Mouse (Mus musculus) liver, adult 2 months (tissue): ENCODE data around the gene Igsf3.

ENCODE experiments used
- CTCF ChIP-seq: fragments of 200-500 bp; IDR thresholded peaks from 2 replicates; pipeline ENCODE4 v1.5.1; 2011; ENCODE audit warnings: low read depth, low read length, control low read depth
- POLR2A ChIP-seq: fragments of 200-500 bp; IDR thresholded peaks from 2 replicates; pipeline ENCODE4 v1.6.1; 2011; ENCODE audit warnings: low read length, control low read depth; ENCODE audit not compliant: insufficient read depth; ENCODE audit errors: extremely low read depth

DNA sequence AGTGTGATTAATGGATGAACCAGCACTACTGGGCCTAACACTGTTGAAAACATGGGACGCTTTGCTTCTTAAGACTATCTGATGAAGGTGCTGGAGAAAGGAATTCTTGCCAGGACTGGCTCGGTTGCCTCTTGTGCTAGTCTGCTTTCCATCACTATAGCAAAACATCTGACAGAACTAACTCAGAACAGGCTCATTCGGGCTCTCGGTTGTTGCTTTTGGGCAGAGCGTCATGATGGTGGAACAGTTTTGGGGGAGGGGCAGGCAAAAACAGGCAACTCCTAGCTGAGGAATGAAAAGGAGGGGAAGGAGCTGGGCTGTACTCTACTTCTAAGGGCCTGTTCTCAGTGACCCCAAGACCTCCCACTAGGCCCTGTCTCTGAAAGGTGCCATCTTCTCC lies 4.8 kb downstream of the Igsf3 start:
- TF ChIP-seq CTCF (no peak), POLR2A (no peak)
